Mouse (Mus musculus) left cerebral cortex, adult 2 months (tissue): ENCODE measurements at regions not wholly inside any gene's neighbourhood (a gene's known extent, or its start where the extent isn't known, plus 50 kb on each side); places are given as distances from the start of the nearest gene placed in this dataset.

ENCODE experiments used
- DNase-seq, 2 experiments: peaks; one replicate each; pipeline ENCODE4 v3.0.0; 2021 to 2022; ENCODE audit warnings: low spot score in 2 of 2, mixed read lengths in 1 of 2; ENCODE audit errors: extremely low spot score in 1 of 2
- H3K27ac ChIP-seq: fragments of 200-600 bp; 2 replicates; pipeline ENCODE4 v1.8.1; 2022
- H3K4me3 ChIP-seq: fragments of 200-600 bp; 2 replicates; pipeline ENCODE4 v1.8.1; 2022
- CTCF ChIP-seq: fragments of 200-600 bp; IDR thresholded peaks from 2 replicates; pipeline ENCODE4 v1.8.1; 2022; ENCODE audit warnings: antibody characterized with exemption, mild to moderate bottlenecking, moderate library complexity
- intact Hi-C: fragments of 180-260 bp; cut with DNase I; formaldehyde crosslinking; loops from one replicate; pipeline ENCODE4 v1.15.1; 2025

DNA sequence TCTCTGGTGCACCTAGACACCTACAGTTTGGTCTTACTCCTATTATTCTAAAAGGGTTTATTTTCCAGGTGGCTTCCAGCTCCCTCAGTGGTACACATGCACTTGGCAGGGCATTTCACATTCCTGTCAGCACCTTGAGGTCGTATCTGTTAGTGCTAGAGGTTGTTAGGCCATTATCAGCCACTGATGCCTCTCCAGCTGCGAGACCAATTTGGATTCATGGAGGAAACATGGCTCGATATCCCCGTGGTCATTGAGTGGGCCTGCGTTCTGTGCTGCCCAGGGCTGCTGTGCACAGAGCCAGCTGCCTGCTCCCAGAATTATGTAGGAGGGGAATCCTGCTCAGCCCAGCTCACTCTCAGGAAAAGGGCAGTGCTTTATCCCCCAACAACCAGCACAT is 60.1 kb upstream of the Irx1 start:
- no peak overlapping the region for H3K27ac ChIP-seq
- intact Hi-C loops = no loop called here
- no peak overlapping the region for H3K4me3 ChIP-seq
- no peak for DNase-seq
- TF ChIP-seq CTCF = no peak

DNA sequence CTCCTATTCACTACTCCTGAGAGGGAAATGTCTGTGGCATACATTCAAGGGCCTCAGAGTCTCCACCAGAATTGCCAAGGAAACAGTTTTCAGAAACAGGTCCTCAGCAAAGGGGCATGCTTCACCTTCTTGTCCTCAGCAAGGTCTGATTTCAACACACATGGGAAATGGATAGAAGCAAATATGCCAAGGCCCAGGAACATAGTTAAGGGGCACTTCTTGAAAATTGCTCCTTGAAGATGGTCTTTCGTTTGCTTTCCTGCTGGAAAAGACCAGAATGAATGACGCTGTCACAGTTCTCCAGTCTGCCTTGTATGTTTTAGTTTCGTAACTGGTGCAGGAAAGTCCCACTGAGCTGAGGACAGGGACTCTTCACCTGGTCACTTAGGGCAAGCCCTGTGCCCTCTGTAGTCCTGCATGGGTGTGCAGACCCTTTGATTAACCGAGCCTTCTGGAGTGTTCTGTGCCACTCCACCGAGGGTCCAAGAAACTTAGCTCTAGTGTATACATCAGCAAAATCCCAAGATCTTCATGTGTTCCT is 80.5 kb upstream of the Irx1 start:
- no peak overlapping the region for H3K27ac ChIP-seq
- intact Hi-C loops = no loop called here
- no peak overlapping the region for H3K4me3 ChIP-seq
- no peak for TF ChIP-seq CTCF
- no peak for DNase-seq

- Histone ChIP-seq H3K27ac (no peak overlapping the region), H3K4me3 (no peak overlapping the region)
- intact Hi-C loops = no loop called here
- no peak for TF ChIP-seq CTCF
- DNase-seq = no peak
Measured at GRCm38 (mm10) chr13:72056469-72056868, 92.9 kb upstream of the Irx1 start.

GRCm38 (mm10) chr13:72061659-72062058 is 98.1 kb upstream of the Irx1 start:
- H3K4me3 ChIP-seq = no peak overlapping the region
- TF ChIP-seq CTCF = no peak
- no peak for DNase-seq
- H3K27ac ChIP-seq = no peak overlapping the region
- intact Hi-C loops = no loop called here

GRCm38 (mm10) chr13:72063278-72063761 is 99.8 kb upstream of the Irx1 start:
- Histone ChIP-seq H3K27ac (no peak overlapping the region), H3K4me3 (no peak overlapping the region)
- no peak for DNase-seq
- no peak for TF ChIP-seq CTCF
- intact Hi-C loops = no loop called here

GRCm38 (mm10) chr13:72096585-72096984 is 133.1 kb upstream of the Irx1 start:
- no peak for TF ChIP-seq CTCF
- intact Hi-C loops = no loop called here
- Histone ChIP-seq H3K27ac (no peak overlapping the region), H3K4me3 (no peak overlapping the region)
- DNase-seq = no peak

- no peak for TF ChIP-seq CTCF
- no peak overlapping the region for H3K4me3 ChIP-seq
- H3K27ac ChIP-seq = no peak overlapping the region
- intact Hi-C loops = no loop called here
- DNase-seq = no peak
Measured at GRCm38 (mm10) chr13:72097268-72097667, 133.7 kb upstream of the Irx1 start.

- no peak for TF ChIP-seq CTCF
- intact Hi-C loops = no loop called here
- Histone ChIP-seq H3K4me3 (no peak overlapping the region), H3K27ac (no peak overlapping the region)
- no peak for DNase-seq
Measured at GRCm38 (mm10) chr13:72097811-72098210, 134.3 kb upstream of the Irx1 start.

DNA sequence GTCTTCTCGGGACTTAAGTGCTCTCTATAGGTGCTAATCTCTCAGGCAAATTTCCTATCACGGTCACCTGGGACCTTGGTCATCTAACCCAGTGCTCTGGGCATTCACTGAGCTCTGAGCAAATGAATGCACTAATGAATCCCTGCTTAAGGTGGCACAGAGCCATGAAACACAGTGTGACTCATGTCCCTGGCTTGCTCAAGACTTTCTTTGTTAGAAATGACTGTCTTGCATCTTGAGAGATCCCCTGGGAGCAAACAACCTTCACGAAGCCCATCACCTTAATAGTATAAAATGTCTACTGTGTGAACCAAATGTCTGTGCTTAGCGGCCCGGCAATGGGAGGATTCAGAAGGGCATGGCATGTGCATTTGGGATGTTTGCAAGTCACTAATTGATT is 137.2 kb upstream of the Irx1 start:
- Histone ChIP-seq H3K27ac (no peak overlapping the region), H3K4me3 (no peak overlapping the region)
- no peak for DNase-seq
- intact Hi-C loops = no loop called here
- TF ChIP-seq CTCF = no peak

DNA sequence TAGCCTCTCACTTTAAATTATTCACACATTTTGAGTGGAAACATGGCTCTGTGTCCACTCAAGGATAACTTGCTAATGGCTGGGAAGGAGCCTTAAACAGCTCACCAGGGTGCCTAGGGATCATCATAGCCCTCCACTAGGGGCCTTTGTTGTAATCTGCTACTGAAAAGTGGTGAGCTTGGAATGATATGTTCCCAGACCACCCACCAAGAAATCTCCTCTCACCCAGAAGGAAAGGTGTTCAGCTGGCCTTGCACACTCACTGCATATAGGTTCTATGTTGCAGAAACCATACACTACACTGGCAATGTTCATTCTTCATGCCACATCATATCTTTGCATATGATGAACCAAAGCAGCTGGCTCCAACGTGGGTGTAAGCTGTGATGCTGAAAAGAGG is 145.1 kb upstream of the Irx1 start:
- DNase-seq = no peak
- Histone ChIP-seq H3K27ac (no peak overlapping the region), H3K4me3 (no peak overlapping the region)
- TF ChIP-seq CTCF = no peak
- intact Hi-C loops = no loop called here

DNA sequence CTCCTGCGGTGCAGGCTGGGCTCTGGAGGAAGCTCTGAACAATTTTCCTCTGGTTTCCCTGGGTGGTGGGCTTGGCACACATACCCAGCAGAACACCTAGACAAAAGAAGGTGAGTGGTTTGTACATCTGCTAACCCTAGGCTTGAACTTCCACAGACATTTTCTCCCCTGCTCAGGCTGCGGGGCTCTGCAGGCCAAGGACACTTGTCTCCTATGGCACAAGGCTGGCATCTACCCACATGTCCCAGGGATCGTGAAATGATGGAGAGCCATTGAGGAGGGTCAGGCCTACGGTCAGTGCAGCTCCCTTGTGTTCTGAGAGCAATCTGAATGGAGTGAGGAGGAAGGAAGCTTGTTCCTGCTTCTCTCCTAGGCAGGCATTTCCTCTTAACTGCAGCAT is 150.4 kb upstream of the Irx1 start:
- no peak overlapping the region for H3K4me3 ChIP-seq
- no peak for DNase-seq
- TF ChIP-seq CTCF = no peak
- intact Hi-C loops = no loop called here
- no peak overlapping the region for H3K27ac ChIP-seq

DNA sequence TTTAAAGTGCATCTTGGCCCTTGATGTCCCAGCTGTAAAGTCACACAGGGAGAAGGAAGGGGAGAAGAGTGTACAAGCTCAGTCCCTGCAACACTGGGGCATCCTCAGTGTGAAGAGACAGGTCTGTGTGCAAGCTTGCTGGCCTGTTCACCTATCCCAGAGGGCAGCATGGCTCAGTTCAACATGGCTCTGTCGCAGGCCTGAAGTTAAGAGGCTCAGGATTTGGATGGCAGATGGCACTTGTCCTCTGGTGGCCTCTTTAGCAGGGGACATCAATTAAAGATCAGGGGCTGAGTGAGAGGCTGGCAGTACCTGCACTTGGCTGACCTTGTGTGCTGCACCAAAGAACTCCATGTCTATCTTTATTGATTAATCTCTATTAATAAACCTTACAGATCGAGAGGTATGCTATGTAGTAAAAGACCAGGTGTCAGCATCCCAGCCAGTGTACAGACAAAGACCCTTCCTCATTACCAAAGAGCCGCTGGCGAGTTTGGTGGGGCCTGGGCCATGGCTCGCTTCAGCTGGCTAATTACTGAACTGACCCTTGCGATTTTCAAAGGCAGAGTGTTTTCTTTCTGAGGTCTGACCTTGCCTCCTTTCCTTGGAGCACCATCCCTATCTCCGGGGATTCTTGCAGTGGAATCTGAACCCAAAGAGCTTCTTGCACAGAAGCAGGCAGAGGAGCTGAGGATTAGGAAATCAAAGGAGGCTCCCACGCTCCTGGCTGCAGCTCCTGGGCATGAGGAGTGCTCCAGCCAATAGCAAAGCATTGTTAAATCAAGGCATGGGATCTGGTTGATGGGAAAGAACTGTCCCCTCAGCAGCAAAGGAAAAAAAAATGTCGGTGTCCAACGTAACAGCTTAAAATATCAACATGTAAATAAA is 151.5 kb upstream of the Irx1 start:
- DNase-seq = no peak
- Histone ChIP-seq H3K27ac (no peak overlapping the region), H3K4me3 (no peak overlapping the region)
- TF ChIP-seq CTCF = no peak
- intact Hi-C loops = no loop called here

- no peak for DNase-seq
- intact Hi-C loops = no loop called here
- no peak overlapping the region for H3K4me3 ChIP-seq
- TF ChIP-seq CTCF = no peak
- no peak overlapping the region for H3K27ac ChIP-seq
Measured at GRCm38 (mm10) chr13:72120467-72120866, 156.9 kb upstream of the Irx1 start.
